Mouse (Mus musculus) embryonic fibroblast, embryonic 13.5 days (primary cell): Measurements from ENCODE around the gene Gng13.
"Not testable (repeated sequence)": the region's sequence is repeated elsewhere in the genome, so short reads cannot be mapped to it uniquely, and the experiment has no call there.

Experiments
- CTCF ChIP-seq: IDR thresholded peaks from 2 replicates; pipeline ENCODE4 v1.5.1; 2011; ENCODE audit warnings: mild to moderate bottlenecking, control low read depth, low read length, moderate library complexity, borderline replicate concordance; ENCODE audit not compliant: insufficient read depth
- POLR2A ChIP-seq: IDR thresholded peaks from 2 replicates; pipeline ENCODE4 v1.6.1; 2011; ENCODE audit warnings: low read depth, mild to moderate bottlenecking, control low read depth, low read length, moderate library complexity

DNA sequence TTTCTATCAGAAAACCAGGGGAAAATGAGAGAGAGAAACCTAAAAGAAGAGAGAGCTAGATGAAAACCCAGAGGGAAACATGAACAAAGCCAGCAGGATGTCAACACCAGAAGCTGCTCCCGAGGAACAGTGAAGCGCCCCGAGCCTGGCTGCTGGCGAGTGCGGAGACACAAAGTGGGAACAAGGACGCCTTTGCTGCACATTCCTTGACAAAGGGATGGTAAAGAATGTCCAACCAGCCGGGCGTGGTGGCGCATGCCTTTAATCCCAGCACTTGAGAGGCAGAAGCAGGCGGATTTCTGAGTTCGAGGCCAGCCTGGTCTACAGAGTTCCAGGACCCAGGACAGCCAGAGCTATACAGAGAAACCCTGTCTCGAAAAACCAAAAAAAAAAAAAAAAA is 24.5 kb downstream of the Gng13 start:
- TF ChIP-seq CTCF, POLR2A: not testable (repeated sequence)
